Mouse (Mus musculus) MEL (cell line): Measurements from ENCODE around the gene Jade2. TPM values are rescaled to one million over a fixed set of nuclear protein-coding genes. Genes with fewer than 3 reads are reported as not detected.
"Not testable (repeated sequence)": the region's sequence is repeated elsewhere in the genome, so short reads cannot be mapped to it uniquely, and the experiment has no call there.

ENCODE experiments used
- DNase-seq: peaks from one replicate; pipeline ENCODE4 v3.0.0; 2011; ENCODE audit warnings: low read depth, low spot score
- H3K27ac ChIP-seq: 2 replicates; pipeline ENCODE4 v1.5.1; 2012; ENCODE audit warnings: low read depth, mild to moderate bottlenecking, control low read depth, low read length, moderate library complexity; ENCODE audit not compliant: control insufficient read depth
- H3K27me3 ChIP-seq, 2 experiments: fragments of 150-350 bp in 1 of 2; sonication (generic) in 1 of 2; 2 replicates each; pipeline ENCODE4 v1.6.1; 2012; ENCODE audit warnings: low read length in 2 of 2, mild to moderate bottlenecking in 2 of 2, improper control_type of control experiment in 1 of 2, moderate library complexity in 1 of 2; ENCODE audit not compliant: insufficient read depth in 2 of 2, control insufficient read depth in 1 of 2
- H3K36me3 ChIP-seq, 2 experiments: 2 replicates each; pipeline ENCODE4 v1.6.1; 2012 to 2014; ENCODE audit warnings: low read length in 2 of 2, improper control_type of control experiment in 1 of 2, inconsistent platforms in 1 of 2, mild to moderate bottlenecking in 1 of 2; ENCODE audit not compliant: insufficient read depth in 2 of 2, control insufficient read depth in 1 of 2
- H3K4me1 ChIP-seq, 2 experiments: fragments of 150-350 bp in 1 of 2; sonication (generic) in 1 of 2; 2 replicates each; pipeline ENCODE4 v1.6.1; 2012; ENCODE audit warnings: low read length in 2 of 2, improper control_type of control experiment in 1 of 2, mild to moderate bottlenecking in 1 of 2; ENCODE audit not compliant: insufficient read depth in 2 of 2, control insufficient read depth in 1 of 2
- H3K4me3 ChIP-seq, 2 experiments: fragments of 150-350 bp in 1 of 2; sonication (generic) in 1 of 2; 2 replicates each; pipeline ENCODE4 v1.5.1; 2012; ENCODE audit warnings: low read depth in 2 of 2, low read length in 2 of 2, mild to moderate bottlenecking in 2 of 2, moderate library complexity in 2 of 2, control low read depth in 1 of 2, improper control_type of control experiment in 1 of 2; ENCODE audit not compliant: control insufficient read depth in 1 of 2, insufficient read depth in 1 of 2
- H3K79me2 ChIP-seq: 2 replicates; pipeline ENCODE4 v1.6.1; 2012; ENCODE audit warnings: mild to moderate bottlenecking, low read length, moderate library complexity; ENCODE audit not compliant: control insufficient read depth, poor library complexity, insufficient read depth
- H3K9ac ChIP-seq: 2 replicates; pipeline ENCODE4 v1.6.1; 2012; ENCODE audit warnings: low read depth, mild to moderate bottlenecking, control low read depth, low read length, moderate library complexity; ENCODE audit not compliant: control insufficient read depth, poor library complexity, severe bottlenecking
- H3K9me3 ChIP-seq: fragments of 150-350 bp; sonication (generic); replicated peaks from 2 replicates; pipeline ENCODE4 v1.6.1; 2012; ENCODE audit warnings: mild to moderate bottlenecking, low read length, improper control_type of control experiment, moderate library complexity; ENCODE audit not compliant: insufficient read depth
- CHD2 ChIP-seq: IDR thresholded peaks from 2 replicates; pipeline ENCODE4 v1.6.1; 2011; ENCODE audit warnings: low read length, improper control_type of control experiment
- CTCF ChIP-seq, 3 experiments: IDR thresholded peaks in 2 of 3; conservative IDR thresholded peaks in 1 of 3; 2 replicates each; pipeline ENCODE4 v1.5.1; 2011 to 2012; ENCODE audit warnings: low read length in 3 of 3, low read depth in 2 of 3, mild to moderate bottlenecking in 2 of 3, improper control_type of control experiment in 1 of 3, inconsistent platforms in 1 of 3, mixed read lengths in 1 of 3, moderate library complexity in 1 of 3; ENCODE audit not compliant: control insufficient read depth in 1 of 3, insufficient read depth in 1 of 3, poor library complexity in 1 of 3, severe bottlenecking in 1 of 3
- ELF1 ChIP-seq: IDR thresholded peaks from 2 replicates; pipeline ENCODE4 v1.6.1; 2014; ENCODE audit warnings: low read depth, mild to moderate bottlenecking, inconsistent platforms, low read length, improper control_type of control experiment, moderate library complexity
- JUND ChIP-seq: IDR thresholded peaks from 2 replicates; pipeline ENCODE4 v1.6.1; 2011; ENCODE audit warnings: low read depth, mild to moderate bottlenecking, improper control_type of control experiment, low read length
- KAT2A ChIP-seq: conservative IDR thresholded peaks from 2 replicates; pipeline ENCODE4 v1.6.1; 2012; ENCODE audit warnings: low read depth, low read length, improper control_type of control experiment, inconsistent platforms
- MAFK ChIP-seq: IDR thresholded peaks from 2 replicates; pipeline ENCODE4 v1.6.1; 2011; ENCODE audit warnings: low read depth, mild to moderate bottlenecking, low read length, improper control_type of control experiment, borderline replicate concordance
- MXI1 ChIP-seq: IDR thresholded peaks from 2 replicates; pipeline ENCODE4 v1.6.1; 2011; ENCODE audit warnings: mild to moderate bottlenecking, low read depth, low read length, improper control_type of control experiment
- MYC ChIP-seq: IDR thresholded peaks from 2 replicates; pipeline ENCODE4 v1.6.1; 2011; ENCODE audit warnings: low read depth, mild to moderate bottlenecking, low read length, improper control_type of control experiment, moderate library complexity
- NELFE ChIP-seq: IDR thresholded peaks from 2 replicates; pipeline ENCODE4 v1.6.1; 2011; ENCODE audit warnings: low read depth, low read length, improper control_type of control experiment
- NRF1 ChIP-seq: IDR thresholded peaks from 2 replicates; pipeline ENCODE4 v1.6.1; 2014; ENCODE audit warnings: low read depth, mild to moderate bottlenecking, inconsistent platforms, low read length, improper control_type of control experiment, moderate library complexity; ENCODE audit not compliant: poor library complexity, insufficient read depth, severe bottlenecking
- POLR2A ChIP-seq, 2 experiments: IDR thresholded peaks; 2 replicates each; pipeline ENCODE4 v1.6.1; 2011 to 2012; ENCODE audit warnings: low read length in 2 of 2, mild to moderate bottlenecking in 2 of 2, control low read depth in 1 of 2, improper control_type of control experiment in 1 of 2, low read depth in 1 of 2, moderate library complexity in 1 of 2; ENCODE audit not compliant: control insufficient read depth in 1 of 2, insufficient read depth in 1 of 2, poor library complexity in 1 of 2
- RAD21 ChIP-seq: IDR thresholded peaks from 2 replicates; pipeline ENCODE4 v1.6.1; 2011; ENCODE audit warnings: mild to moderate bottlenecking, low read depth, low read length, improper control_type of control experiment
- SIN3A ChIP-seq: IDR thresholded peaks from 2 replicates; pipeline ENCODE4 v1.6.1; 2012; ENCODE audit warnings: low read length, improper control_type of control experiment, inconsistent platforms
- SMC3 ChIP-seq: IDR thresholded peaks from 2 replicates; pipeline ENCODE4 v1.6.1; 2011; ENCODE audit warnings: low read depth, low read length, improper control_type of control experiment
- TCF12 ChIP-seq: IDR thresholded peaks from 2 replicates; pipeline ENCODE4 v1.6.1; 2014; ENCODE audit warnings: low read depth, mild to moderate bottlenecking, inconsistent platforms, low read length, improper control_type of control experiment, moderate library complexity
- UBTF ChIP-seq: IDR thresholded peaks from 2 replicates; pipeline ENCODE4 v1.6.1; 2012; ENCODE audit warnings: low read depth, mild to moderate bottlenecking, inconsistent platforms, low read length, improper control_type of control experiment, moderate library complexity, borderline replicate concordance; ENCODE audit not compliant: insufficient read depth
- ZKSCAN1 ChIP-seq: IDR thresholded peaks from 2 replicates; pipeline ENCODE4 v1.6.1; 2012; ENCODE audit warnings: low read depth, mild to moderate bottlenecking, inconsistent platforms, low read length, improper control_type of control experiment, moderate library complexity
- ZNF384 ChIP-seq: IDR thresholded peaks from 2 replicates; pipeline ENCODE4 v1.6.1; 2012; ENCODE audit warnings: low read depth, mild to moderate bottlenecking, inconsistent platforms, low read length, improper control_type of control experiment
- polyA plus RNA-seq, 2 experiments: library from polyadenylated mRNA; stranded (reverse) in 1 of 2; unstranded in 1 of 2; fragments of >175 nt in 1 of 2; fragments of >200 nt in 1 of 2; gene quantifications; 2 replicates each; pipeline versions ENCODE4 v1.2.1 to v1.2.4; 2012; ENCODE audit warnings: low replicate concordance in 2 of 2, low read depth in 1 of 2; ENCODE audit not compliant: insufficient read length in 2 of 2, insufficient read depth in 1 of 2, missing spikeins in 1 of 2
- total RNA-seq: library from RNA; depleted of rRNA; stranded (reverse); fragments of 300-350 nt; gene quantifications from 2 replicates; pipeline ENCODE4 v1.2.3, GENCODE M21; 2012

Jade2 gene
- total and polyA plus RNA-seq, 3 experiments: 4.5 to 13.0 TPM; not detected in 1

DNA sequence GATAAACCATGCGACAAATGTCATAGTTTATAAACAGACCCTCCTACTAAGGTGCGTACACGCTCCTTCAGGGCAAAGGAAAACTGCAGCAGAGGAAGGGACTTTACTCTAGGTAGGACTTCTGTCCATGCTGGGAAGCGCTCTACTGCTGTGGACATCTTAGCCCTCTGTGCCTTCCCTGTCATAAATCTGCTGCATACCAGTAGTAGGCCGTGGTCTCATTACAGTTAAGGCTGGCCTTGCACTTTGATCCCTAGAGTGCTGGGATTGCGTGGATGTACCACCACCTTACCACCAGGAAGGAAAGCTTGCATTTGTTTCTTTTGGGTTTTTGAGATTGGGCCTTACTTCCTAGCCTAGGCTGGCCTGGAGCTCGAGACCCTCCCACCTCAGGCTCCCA is 66.8 kb downstream of the Jade2 start:
- Histone ChIP-seq H3K9ac (no peak overlapping the region), H3K36me3 (peaks cover 0 to 14% of the 10 kb centered on the region in 2 experiments; a peak in 3 of 4 replicates), H3K27ac (no peak overlapping the region), H3K27me3 (no peaks in the 10 kb centered on the region), H3K4me1 (no peaks in the 10 kb centered on the region), H3K4me3 (no peak overlapping the region), H3K9me3 (no peaks in the 10 kb centered on the region), H3K79me2 (no peaks in the 10 kb centered on the region)
- TF ChIP-seq MYC (no peak), SMC3 (no peak), NRF1 (no peak), POLR2A (IDR thresholded peaks at IDR 0.05; ENCODE audit: control insufficient read depth in 1 of 2, insufficient read depth in 1 of 2, low read depth in 1 of 2, low read length in 2 of 2, poor library complexity in 1 of 2) (no peak), NELFE (no peak), MAFK (no peak), JUND (no peak), ZNF384 (no peak), CHD2 (no peak), UBTF (no peak), TCF12 (no peak), ELF1 (no peak), KAT2A (no peak), ZKSCAN1 (no peak)
- DNase-seq: no peak

DNA sequence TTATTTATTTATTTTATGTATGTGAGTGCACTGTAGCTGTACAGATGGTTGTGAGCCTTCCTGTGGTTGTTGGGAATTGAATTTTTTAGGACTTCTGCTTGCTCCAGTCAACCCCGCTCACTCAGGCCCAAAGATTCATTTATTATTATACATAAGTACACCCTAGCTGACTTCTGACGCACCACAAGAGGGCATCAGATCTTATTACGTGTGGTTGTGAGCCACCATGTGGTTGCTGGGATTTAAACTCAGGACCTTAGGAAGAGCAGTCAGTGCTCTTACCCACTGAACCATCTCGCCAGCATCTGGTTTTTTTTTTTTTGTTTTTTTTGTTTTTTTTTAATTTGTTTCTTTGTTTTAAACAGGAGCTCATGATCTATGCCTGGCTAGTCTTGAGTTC is 67.7 kb downstream of the Jade2 start:
- peaks cover 0 to 17% of the 10 kb centered on the region in 2 experiments; a peak in 3 of 4 replicates for H3K36me3 ChIP-seq
- peak; percentile 55 for DNase-seq
- peak in 1 of 3 experiments; percentile 65; a peak in 2 of 6 replicates for TF ChIP-seq CTCF (IDR thresholded peaks at IDR 0.05 in 2 of 3, conservative IDR thresholded peaks at IDR 0.05 in 1 of 3; ENCODE audit: control insufficient read depth in 1 of 3, insufficient read depth in 1 of 3, low read depth in 2 of 3, low read length in 3 of 3, poor library complexity in 1 of 3, severe bottlenecking in 1 of 3)
- peak; percentile 41; the same call in 1 of the 2 replicates for TF ChIP-seq SMC3
- peak; percentile 6; the same call in 1 of the 2 replicates for TF ChIP-seq RAD21
- TF ChIP-seq MYC: peak; percentile 55; the same call in 1 of the 2 replicates
- TF ChIP-seq SIN3A: peak; percentile 35
- peak; percentile 73 for TF ChIP-seq MXI1
- TF ChIP-seq, all 39 proteins: peak for 6; not testable (repeated sequence) for 33
- H3K79me2 ChIP-seq, H3K27ac ChIP-seq, H3K4me3 ChIP-seq, H3K27me3 ChIP-seq, H3K4me1 ChIP-seq, H3K9ac ChIP-seq, H3K9me3 ChIP-seq: not testable (repeated sequence)
